Mouse (Mus musculus): ENCODE data around the gene Cct5.

Cct5 gene

DNA sequence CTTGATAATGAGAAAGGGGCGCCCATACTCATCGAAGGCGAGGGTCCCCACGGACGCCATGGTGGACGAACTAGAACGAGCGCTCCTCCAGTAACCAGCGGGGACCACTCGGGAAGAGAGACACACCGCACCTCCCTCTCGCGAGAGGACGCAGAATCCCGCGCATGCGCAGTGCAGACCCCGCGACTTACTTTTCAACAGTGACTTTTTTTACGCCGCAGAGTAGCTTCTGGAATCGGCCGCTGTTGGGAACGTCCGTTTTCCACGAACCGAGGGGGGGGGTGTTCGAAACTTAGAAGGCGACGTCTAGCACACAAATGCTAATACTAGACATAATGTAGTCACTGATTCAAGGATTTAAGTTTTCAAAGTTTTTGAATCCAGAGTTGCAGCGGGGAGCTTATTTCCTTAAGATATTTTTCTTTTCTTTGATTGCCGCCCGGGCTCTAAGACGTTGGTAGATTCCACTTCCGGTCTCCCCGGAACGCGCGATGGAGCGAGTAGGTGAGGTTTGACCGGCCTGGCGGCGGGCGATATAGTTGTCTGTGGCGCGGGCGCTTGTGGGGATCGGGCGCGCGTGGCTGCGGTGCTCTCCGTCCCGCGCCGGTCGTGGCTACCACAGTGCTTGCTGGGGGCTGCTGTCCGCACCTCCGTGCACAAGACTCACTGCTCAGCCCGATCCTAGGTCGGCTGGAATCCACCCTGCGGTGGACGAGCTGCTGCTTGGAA, at the start of gene Cct5, which contains the start of gene Fam173b:
Gene Cct5 (minus strand): TSS at position 159 of the 729 bp plus-strand sequence.
Gene Fam173b (plus strand): TSS at position 207 of the 729 bp plus-strand sequence.
- peak; percentile 98 for DNase-seq (ENCODE audit: inconsistent ontology term)

DNA sequence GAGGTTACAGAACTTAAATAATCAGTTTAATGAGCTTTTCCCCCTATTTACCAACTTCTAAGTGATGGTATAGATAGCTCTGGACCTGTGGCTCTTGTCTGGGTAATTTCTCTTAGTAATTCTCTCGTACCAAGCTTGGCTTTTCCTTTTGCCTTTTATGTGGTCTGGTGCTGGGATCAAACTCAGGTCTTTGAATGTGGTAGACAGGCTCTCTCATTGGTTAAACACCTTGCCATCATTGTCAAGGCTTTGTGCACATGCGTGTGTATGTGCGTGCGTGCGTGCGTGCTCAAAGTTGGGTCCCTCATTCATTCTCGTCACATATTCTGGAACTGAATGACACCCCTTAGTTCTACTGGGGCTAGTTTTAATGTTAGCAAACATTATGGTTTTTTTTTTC, 49.2 kb upstream of the Cct5 start:
- no peak for DNase-seq (ENCODE audit: inconsistent ontology term)

DNA sequence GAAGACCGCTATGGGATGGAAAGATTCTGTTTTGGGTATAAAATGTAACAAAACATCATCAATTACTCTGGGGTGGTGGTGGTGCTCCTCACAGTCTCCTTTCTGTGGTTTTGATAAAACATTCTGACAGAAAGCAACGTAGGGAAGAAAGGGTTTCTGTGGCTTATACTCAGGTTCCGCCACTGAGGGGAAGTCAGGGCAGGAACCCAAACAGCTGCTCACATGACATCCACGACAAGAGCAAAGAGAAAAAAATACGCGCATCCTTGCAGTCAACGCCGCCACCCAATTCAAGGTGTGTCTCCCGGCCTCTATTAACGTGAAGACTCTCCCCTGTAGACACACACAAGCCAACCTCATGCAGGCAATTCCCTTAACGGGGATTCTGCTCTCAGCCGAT, 48.1 kb upstream of the Cct5 start:
- DNase-seq (ENCODE audit: inconsistent ontology term), result no peak

DNA sequence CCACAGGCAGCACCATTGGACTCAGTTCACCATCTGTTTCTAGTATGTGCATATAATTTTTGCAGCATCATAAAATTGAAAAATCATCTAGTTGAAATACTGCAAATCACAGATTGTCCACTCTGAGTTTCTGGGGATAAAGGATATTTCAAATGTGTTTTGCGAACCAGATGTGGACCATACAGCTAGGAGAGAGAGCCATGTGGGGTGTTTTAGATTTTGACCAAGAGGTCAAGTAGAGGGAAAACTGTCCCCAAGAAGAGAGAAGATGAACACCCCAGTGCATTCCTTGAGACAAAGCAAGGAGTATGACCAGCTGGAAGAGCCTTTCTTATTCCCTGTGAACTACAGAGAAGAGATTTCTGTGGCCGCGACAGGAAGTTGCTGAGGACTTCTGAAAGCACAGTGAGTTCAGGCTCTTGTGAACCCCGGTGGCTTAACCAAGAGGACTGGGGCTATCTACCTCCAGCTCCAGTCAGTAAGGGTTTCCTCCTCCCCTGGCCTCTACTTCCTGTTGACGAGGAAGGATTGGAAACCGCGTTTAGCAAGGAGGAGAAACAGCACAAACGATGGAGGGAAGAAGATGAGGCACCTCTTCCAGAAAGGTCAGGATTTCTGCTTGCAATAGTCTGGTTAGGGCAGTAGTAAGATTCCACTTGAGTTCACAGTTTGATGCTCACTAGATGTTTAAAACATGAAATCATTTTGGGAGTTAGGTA, 46.4 kb upstream of the Cct5 start:
- DNase-seq (ENCODE audit: inconsistent ontology term), result no peak

DNA sequence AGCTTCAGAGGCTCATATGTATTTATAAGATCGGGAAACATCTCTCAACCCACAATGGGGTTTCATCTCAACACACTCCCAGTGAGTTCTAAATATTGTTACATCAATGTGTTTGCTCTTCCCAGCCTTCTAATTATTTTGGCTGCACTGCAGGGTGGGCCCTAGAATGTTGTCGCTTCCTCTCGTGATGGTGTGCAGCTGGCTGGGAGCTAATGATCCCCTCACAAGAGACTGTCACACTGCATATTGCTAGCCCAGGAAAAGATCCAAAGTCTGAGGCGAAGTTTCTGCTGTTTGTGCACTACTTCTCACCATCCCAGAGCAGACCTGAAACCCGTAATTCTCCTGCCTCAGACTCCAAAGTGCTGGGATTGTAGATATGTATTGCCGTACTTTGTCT, 45.6 kb upstream of the Cct5 start:
- no peak for DNase-seq (ENCODE audit: inconsistent ontology term)

DNA sequence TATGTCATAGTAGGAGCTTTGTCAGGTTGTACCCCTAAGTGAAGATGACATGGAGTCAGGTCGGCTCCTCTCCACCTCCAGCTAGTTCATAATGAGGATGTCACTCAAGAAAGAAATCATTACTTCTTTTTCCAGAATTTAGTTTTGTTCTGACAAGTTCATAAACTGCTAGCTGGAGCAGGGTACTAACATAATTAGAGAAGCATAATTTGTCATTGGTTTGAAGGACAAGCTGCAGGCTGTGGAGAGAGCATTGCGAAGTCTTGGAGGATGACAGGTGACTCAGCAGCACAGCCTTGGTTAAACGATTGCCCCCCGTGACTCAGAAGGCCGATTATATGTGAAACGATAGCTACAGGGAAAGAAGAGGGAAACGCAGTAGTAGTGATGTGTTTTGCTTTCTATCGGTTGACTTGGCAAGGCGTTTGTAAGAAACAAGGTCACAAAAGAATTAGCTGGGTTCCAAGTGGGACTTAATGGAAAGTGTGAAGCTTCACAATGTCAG, 34.5 kb upstream of the Cct5 start:
- DNase-seq (ENCODE audit: inconsistent ontology term), result no peak

DNA sequence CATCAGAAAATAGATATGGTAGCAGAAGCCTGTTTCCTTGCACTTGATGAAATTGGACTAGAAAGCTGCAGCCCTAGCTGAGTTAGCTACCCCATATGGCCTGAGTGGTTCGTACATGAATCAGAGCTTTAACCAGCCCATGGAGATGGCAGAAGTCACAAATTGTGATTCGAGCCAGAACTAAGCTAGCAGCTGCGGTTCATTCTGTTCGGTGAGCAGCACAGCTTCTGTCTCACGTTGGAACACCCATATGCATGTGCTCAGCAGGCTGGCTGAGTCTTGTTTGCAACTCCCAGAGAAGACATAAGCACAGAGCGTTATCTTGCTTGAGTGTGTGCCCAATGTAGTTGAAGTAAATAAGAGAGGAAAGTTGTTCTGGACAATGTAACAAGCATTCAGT, 33.0 kb upstream of the Cct5 start:
- no peak for DNase-seq (ENCODE audit: inconsistent ontology term)

DNA sequence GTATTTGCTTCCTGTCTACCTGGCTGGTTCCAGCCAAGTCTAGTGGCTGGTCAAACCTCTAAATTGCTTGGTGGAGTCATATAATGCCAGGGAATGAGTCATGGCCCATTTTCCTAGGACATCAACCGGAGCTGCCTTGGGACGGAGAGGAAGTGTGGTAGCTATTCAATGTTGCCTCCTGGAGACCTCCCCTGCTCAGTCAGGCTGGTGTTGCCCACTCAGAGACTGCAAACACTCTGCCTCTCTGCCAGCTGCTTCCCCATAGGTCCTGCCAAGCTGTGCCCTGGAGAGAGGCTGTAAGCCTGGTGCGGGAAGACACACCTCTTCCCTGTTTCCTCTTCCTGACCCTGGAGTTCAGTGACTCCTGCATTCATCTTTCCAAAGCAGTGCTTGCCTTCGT, 30.9 kb upstream of the Cct5 start:
- DNase-seq (ENCODE audit: inconsistent ontology term), result no peak

DNA sequence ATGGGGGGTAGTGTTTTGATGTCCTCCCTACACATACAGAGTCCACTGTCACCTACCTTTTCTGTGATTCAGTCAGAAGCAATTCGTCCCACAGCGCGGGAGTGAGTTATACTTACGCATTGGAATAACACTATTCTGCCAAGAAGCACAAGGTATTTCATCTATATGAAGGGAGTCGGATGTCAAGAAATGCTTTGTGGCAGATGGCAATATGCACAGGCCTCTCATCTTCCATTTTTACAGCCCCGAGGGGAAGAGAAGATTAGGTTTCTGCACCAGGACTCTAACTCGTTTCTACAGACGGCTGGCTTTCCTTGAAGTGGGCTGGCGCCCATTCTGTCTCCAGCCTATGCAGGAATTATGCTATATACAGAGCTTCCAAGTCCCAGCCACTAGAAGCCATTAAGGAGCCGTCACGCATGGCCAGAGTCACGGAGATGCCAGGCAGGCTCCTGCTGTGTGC, 29.8 kb upstream of the Cct5 start:
- no peak for DNase-seq (ENCODE audit: inconsistent ontology term)

DNA sequence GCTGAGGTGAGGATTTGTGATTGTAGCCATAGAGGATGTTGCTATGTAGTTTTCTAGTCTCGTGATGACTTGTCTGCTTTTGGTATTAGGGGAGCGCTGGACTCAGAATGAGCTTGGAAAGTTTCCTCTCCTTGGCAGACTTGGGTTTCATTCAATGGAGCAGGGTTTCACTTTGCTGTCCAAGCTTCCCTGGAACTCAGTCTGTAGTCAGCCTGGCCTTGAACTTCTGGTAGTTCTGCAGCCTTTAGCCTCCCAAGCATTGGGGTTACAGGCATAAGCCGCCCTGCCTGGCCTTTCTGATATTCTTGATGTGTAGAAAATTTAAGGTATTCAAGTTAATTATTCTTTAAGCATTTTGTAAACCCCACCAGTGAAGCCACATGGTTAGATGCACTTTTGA, 28.0 kb upstream of the Cct5 start:
- no peak for DNase-seq (ENCODE audit: inconsistent ontology term)

DNA sequence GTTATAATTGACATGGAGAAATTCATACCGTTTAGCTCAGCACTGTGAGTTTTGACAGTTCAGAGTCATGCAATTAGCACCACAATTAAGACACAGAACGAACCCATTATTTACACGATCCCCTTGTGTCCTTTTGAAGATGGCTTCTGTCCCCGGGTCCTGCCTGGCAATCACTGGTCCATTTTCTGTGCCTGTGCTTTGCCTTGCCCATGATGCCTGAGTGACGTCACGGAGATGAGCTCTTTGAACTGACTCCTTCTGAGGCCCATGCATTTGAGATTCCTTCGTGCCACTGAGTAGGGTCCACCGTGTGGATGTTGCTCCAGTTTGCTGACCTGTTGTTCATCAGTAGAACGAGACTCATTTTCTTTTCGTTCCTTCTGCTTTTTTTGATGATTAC, 26.6 kb upstream of the Cct5 start:
- DNase-seq (ENCODE audit: inconsistent ontology term), result no peak

DNA sequence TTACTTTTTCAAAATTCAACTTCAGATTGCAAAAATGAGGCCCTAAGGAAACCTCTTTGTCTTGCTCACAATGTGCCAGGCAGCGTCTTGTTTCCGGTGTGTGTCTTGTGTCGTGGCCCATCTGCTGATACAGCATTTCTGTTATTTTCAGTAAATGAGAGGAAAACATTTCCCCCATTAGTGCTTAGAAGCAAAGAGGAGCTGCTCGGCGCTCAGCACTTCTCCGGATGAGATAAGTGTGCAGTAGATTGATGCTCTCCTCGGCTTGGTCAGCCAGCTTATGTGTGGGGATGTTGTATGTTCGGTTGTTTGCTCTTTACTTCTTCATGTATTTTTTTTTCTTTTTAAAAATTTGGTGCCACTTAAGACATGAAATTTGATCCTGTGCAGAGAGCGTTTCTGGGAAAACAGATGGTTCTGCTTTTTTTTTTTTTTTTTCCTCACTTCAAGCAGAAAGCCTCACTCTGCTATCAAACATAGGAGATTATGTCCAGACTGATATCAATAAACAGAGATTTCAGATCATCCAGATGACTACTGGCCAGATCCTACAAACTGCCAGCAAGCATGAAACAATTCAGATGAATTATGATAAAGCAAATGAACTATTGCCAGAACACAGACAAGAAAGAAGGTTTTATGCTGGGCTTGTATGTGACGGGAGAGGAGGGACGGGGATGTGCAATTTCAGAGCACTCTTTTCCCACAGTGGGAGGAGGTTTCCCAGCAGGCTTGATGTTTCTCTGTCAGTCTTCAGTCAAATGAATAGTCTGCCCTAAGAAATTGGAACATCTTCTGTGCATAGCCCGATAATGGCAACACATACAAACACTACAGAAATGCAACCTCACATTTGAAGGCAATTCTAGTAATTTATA, 25.9 kb upstream of the Cct5 start:
- peak; percentile 20 for DNase-seq (ENCODE audit: inconsistent ontology term)

DNA sequence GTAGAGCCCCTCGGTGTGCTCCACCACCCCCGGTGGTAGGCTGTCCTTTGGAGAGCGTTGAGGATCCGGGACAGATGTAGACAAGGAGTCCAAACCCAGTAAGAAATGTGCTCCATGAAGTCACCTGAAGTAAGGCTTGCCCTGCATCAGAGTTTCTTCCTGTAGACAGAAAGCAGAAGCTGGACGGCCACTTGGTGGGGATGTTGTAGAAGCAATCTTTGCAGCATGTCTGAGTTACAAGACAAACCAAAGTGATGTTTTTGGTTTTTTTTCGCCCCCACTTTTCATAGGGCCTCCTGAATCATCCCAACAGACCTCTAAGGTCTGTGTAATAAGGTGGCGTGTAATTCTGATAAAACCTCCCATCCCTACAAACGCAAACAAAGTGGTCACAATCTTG, 17.9 kb upstream of the Cct5 start:
- no peak for DNase-seq (ENCODE audit: inconsistent ontology term)

DNA sequence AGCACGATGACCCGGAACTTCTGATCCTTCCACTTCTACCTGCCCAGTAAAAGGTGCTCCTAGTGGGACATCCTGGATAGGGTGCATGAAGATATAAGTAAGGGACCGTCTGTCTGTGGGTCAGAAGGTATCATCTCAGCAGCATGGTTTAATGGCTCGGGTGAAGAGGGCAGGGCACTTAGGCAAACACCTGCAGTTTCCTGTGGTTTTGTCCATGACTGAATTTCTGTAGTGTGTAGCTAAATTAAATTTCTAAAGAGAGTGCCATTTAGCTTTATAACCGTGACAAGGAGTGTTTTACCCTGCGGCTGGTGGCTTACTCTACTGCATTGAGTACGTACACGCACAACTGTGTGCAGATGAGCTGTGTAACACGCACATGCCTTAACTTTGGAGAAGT, 15.7 kb upstream of the Cct5 start:
- no peak for DNase-seq (ENCODE audit: inconsistent ontology term)

DNA sequence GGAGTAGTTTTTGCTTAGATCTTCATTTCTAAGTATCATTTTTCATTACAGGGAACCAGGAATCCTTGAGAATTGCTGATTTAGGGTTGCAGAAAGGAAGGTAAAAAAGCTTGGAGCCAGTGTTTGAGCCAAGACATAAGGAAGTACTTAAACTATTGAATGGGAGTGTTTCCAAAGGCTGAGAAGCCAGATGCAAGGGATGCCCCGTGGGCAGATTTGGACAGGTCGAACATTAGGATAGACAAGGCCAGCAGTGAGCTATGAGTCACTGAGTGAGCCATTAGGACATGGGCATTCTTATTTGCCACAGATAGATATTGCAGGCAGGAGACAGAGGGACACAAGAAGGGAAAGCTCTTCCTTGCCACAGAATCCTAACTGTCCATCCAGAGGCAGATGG, 13.1 kb upstream of the Cct5 start:
- no peak for DNase-seq (ENCODE audit: inconsistent ontology term)

DNA sequence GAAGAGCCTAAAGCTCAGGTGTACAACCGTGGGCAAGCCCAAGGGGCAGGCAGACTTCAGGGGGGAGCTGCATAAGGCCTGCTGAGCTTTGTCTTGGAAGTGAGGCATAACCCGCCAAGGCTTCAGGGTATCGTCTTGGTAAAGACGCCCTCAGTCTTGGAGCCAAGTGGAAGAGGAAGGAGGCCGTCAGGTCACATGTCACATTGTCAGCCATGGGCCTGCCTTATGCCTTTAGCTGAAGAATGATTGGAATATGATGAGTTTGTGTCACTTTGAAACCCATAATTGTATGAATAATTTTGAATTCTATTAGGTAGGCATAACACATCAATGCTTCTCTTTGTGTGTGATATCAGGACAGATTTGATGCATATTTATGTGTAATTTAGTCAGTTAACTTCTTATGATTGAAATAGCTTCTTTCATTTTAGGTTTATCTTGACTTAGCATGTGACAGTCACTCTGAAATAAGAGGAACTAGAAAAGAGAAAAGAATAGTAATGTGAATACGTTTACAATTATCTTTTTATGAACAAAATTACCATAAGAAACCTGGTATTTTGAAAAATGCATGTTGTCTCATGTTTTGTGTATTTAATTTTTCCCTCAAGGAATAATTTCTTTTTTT, 12.3 kb upstream of the Cct5 start:
- DNase-seq (ENCODE audit: inconsistent ontology term), result no peak

DNA sequence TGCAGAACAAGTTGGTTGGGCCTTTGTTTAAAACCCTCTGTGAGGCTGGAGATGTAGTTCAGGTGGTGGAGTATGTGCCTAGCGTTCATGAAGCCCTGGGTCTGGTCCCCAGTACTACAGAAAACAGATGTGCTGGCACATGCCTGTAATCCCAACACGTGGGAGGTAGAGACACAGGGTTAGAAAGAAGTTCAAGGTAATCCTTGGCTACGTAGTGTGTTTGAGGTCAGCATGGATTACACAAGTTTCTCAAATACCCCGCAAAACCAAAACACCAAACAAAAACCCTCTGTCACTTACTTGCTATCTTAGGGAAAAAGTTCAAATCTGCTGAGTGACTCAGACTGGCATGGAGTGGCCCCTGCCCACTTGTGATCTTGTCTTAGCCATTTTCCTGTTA, 10.4 kb upstream of the Cct5 start:
- no peak for DNase-seq (ENCODE audit: inconsistent ontology term)

DNA sequence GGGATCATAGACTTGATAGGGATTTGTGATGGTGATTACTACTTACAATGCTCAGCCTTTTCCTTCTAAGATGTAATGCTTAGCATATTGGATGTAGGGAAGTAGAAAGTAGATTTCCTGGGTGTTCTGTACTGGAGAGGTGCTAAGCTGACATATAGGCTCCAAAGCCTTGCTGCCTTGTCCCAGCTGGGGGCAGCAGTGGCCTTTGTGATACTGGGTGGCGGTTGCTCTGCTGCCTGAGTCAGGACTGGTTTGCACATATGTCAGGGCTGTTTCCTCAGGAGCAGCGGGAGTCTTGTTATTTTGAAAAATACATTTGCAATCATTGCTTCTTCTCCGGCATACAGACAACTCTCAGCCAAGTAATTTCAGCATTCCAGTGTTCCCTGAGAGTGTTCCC, 9.4 kb upstream of the Cct5 start:
- no peak for DNase-seq (ENCODE audit: inconsistent ontology term)

DNA sequence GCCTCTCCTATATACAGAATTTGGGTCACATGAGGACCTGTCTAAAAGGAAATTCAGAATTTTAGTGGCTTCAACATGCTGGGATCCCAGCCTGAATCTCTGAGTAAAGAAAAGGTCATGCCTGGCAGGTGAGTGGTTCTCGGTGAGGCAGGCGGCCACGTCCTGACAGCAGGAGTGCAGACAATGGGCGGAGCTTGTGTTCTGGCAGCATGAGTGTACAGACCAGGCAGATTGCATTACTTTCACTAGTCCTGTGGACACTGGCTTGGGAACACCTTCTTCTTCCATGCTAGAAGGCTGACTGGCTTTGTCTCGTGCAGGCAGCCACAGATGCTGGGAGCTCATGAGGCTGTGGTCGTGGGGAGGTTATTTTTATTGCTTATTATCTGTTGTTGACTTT, 5.2 kb upstream of the Cct5 start:
- no peak for DNase-seq (ENCODE audit: inconsistent ontology term)

DNA sequence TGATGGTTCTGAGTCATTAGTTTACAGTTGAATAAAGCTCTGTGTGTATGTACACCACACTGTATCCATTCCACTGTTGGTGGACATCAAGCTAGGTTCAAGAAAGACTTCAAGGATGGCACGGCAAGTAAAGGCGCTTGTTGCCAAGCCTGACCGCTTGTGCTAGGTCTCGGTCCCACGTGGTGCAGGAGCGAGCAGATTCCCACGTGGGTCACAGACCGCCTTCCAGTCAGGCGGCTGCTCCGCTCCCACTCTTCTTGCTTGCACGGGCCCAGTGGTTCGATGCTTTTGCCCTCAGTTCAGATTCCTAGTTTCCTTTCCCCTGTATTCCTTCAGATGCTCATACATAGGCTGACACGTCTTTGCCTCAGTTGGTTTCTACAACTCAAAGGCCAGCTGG, 1.5 kb upstream of the Cct5 start:
- DNase-seq (ENCODE audit: inconsistent ontology term), result no peak

DNA sequence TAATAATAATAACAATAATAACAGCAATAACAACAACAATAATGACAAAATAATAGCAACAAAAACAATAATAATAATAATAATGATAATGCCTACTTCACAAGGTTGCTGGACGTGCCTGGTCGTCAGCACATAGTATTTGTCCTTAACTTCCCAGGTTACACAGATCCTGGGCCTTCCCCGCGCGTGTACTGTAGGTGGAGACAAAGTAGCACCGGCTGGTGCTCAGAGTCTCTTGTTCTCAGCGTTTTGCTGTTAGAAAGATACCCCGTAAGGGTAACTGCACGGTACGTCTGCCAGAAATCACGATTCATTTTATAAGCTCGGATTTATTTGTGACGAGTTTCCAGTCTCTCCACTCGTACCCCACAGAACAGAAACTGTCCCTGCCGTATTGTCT, 822 bp upstream of the Cct5 start:
- peak; percentile 62 for DNase-seq (ENCODE audit: inconsistent ontology term)

DNA sequence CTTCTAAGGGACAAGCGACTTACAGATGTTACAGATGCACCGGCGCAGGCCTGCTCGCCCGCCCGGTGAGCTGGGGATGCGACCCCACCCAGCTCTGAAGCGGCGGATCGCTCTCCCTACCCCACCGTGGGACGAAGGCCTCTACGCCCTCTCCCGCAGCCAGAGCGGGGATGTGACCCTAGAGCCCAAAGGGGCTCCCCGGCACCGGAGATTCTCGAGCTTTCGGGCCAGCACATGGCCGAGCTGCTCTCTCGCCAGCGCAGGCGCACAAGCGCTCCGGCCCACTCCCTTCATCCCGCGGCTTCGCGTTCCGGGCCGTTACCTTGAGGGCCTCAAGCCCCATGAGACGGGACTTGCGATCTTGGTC, 342 bp downstream of the Cct5 start:
- DNase-seq (ENCODE audit: inconsistent ontology term), result no peak
